Mouse (Mus musculus): ENCODE results near the gene Slitrk3. TPM values are rescaled to one million over a fixed set of nuclear protein-coding genes. Genes with fewer than 3 reads are reported as not detected.

The Slitrk3 gene
- polyA plus RNA-seq, 1 experiment from 2014 or later, result 13.9 TPM

DNA sequence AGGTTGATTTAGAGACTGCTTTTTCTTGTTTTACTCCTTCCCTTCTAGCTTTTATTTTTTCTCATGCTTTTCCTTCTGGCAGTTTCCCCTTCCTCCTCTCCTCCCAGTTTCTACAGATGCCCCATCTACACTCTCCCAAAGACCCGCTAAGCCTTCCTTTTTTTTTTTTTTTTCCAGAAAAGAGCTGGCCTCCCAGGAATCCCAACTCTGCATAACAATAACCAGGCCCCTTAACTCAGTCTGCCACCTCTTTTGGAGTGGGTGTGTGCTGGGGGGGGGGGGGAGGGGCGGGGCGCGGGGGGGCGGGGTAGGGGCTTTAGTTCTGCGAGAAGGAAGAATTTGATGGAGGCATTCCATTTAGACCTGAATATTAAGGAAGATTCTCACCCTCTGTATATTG is 51.6 kb downstream of the Slitrk3 start:
- no peaks in the 10 kb centered on the region for H3K4me1 ChIP-seq
- H3K27ac ChIP-seq (replicated peaks), result no peak overlapping the region
- no peak overlapping the region for H3K4me2 ChIP-seq (replicated peaks)
- under 1% methylated on average over 6 of the region's 6 CpGs for whole genome bisulfite sequencing
- no peaks in the 10 kb centered on the region for H3K9me3 ChIP-seq
- no peaks in the 10 kb centered on the region for H3K27me3 ChIP-seq
- no peak overlapping the region for H3K4me3 ChIP-seq
- ATAC-seq (replicated peaks), result no peak
- H3K9ac ChIP-seq (replicated peaks), result no peak overlapping the region
- H3K36me3 ChIP-seq, result no peaks in the 10 kb centered on the region

DNA sequence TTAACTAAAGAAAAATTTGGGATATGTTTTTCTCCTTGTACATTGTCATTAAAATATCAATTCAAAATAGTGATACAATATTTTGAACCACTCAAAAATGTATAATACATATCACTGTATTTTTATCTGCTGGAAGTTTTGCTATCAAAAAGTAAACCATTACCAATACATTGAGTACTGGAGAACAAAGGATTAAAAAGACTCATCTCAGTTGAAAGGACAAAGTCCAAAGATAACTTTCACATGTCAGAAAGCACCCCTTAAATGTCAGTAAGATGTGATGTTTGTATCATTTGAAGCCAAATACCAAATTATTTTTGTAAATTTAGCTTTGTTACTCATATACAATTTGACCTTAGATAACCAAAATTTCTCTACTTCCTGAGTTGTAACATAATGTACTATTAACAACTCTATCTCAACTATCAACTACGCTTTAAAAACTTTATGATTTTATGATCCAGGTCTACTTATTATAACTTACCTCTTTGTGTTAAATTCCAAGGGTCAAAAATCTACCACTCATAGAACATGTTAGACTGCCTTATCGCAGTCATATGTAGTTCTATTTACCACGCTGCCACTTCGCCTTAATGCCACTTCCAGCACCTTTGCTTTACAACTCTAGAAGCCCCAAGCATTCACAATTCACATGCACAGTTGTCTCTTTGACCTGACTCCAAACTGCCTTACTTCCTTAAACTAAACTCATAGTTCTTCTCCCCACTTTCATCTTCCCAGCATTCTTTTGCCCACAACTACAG is 54.5 kb downstream of the Slitrk3 start:
- no peak overlapping the region for H3K27ac ChIP-seq (replicated peaks)
- H3K4me1 ChIP-seq, result no peaks in the 10 kb centered on the region
- H3K9me3 ChIP-seq, result no peaks in the 10 kb centered on the region
- H3K4me2 ChIP-seq (replicated peaks), result no peak overlapping the region
- ATAC-seq (replicated peaks), result no peak
- H3K27me3 ChIP-seq, result no peaks in the 10 kb centered on the region
- H3K9ac ChIP-seq (replicated peaks), result no peak overlapping the region
- H3K4me3 ChIP-seq, result no peak overlapping the region
- H3K36me3 ChIP-seq, result no peaks in the 10 kb centered on the region
- WGBS, result 93% methylated on average over 4 of the region's 4 CpGs

DNA sequence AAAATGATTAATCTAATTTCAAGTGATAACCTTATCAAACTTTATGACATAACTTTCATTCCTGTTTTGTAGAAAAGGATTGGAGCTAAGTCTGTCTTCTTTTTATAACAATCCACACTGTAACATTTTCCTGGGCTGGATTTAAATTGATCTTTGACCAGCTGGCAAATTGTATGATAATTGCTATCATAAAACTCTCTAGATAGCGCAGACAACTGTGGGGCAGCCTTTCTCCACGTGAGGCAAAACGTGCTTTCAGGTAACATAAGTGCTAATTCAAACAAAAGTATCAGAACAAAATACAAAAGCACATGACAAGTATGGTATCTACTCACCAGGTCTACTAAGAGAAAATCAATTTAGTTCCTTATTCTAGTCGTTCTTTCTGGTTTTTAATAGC is 60.1 kb downstream of the Slitrk3 start:
- ATAC-seq (replicated peaks), result no peak
- no peaks in the 10 kb centered on the region for H3K4me1 ChIP-seq
- H3K4me3 ChIP-seq, result no peak overlapping the region
- H3K4me2 ChIP-seq (replicated peaks), result no peak overlapping the region
- 76% methylated on average over 4 of the region's 4 CpGs for WGBS
- H3K27ac ChIP-seq (replicated peaks), result no peak overlapping the region
- H3K27me3 ChIP-seq, result no peaks in the 10 kb centered on the region
- no peak overlapping the region for H3K9ac ChIP-seq (replicated peaks)
- no peaks in the 10 kb centered on the region for H3K9me3 ChIP-seq
- no peaks in the 10 kb centered on the region for H3K36me3 ChIP-seq

Other genes with a start within 250 kb of the Slitrk3 start
- not detected in 2 replicates for gene Sis, start 89.9 kb downstream of the Slitrk3 start, polyA plus RNA-seq (2015; fragmentation: Nextera tagmentation; extraction: Ambion mirVana)